Mouse (Mus musculus) urinary bladder, adult 2 months (tissue): ENCODE results near the gene Tbc1d5. TPM values are rescaled to one million over a fixed set of nuclear protein-coding genes. Genes with fewer than 3 reads are reported as not detected.

Experiments
- DNase-seq: peaks from one replicate; pipeline ENCODE4 v3.0.0; 2022; ENCODE audit warnings: low spot score
- polyA plus RNA-seq: library from polyadenylated mRNA; depleted of rRNA; stranded (reverse); fragments of >200 nt; gene quantifications from 2 replicates; pipeline ENCODE4 v1.2.3, GENCODE M21; 2012

Tbc1d5 gene
- polyA plus RNA-seq, 1 experiment: 12.1 TPM

GRCm38 (mm10) chr17:50879910-50880309 lies 299.2 kb downstream of the Tbc1d5 start:
- no peak for DNase-seq

- DNase-seq: no peak
Measured at GRCm38 (mm10) chr17:50876451-50876850, 302.7 kb downstream of the Tbc1d5 start.

GRCm38 (mm10) chr17:50874067-50874466 lies 305.1 kb downstream of the Tbc1d5 start:
- no peak for DNase-seq

- DNase-seq: no peak
Measured at GRCm38 (mm10) chr17:50872600-50872999, 306.6 kb downstream of the Tbc1d5 start.

GRCm38 (mm10) chr17:50867297-50867696 lies 311.9 kb downstream of the Tbc1d5 start:
- no peak for DNase-seq

- DNase-seq: no peak
Measured at GRCm38 (mm10) chr17:50864781-50865180, 314.4 kb downstream of the Tbc1d5 start.

GRCm38 (mm10) chr17:50853220-50853619 lies 325.9 kb downstream of the Tbc1d5 start:
- DNase-seq: no peak

DNA sequence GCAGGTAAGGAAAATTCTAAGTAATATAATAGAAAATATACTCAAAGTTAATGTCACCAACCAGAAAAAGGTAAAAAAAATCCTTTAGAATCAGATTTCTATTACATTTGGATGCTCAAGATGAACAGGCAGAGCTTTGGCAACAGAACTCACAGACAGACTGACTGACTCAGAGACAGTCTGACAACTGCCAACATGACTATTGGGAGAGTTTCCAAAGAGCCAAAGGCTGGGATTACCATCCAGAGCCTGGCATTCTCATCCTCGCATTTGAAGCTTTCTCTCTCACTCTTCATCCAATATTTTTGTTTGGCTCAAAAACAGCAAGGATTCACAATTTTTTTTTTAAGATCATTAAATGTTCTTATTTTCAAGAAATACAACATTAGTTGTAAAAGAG lies 327.8 kb downstream of the Tbc1d5 start:
- no peak for DNase-seq

DNA sequence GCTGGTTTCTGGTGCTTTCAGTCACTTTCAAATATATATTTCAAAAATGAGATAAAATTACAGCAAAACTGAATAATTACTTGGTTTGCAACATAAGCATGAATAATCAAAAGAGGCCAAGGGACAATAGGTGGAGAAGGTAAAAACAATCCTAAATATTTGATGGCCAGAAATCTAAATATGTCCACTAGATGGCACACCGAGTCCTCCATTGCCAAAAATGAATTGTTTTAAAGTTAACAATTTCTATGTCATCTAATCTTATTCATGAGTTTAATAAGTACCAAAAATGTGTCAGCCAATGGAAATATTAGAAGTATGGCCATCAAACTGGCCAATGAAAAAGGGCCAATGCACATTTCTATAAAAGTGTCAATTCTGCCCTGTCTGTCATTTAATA lies 365.1 kb downstream of the Tbc1d5 start:
- no peak for DNase-seq

DNA sequence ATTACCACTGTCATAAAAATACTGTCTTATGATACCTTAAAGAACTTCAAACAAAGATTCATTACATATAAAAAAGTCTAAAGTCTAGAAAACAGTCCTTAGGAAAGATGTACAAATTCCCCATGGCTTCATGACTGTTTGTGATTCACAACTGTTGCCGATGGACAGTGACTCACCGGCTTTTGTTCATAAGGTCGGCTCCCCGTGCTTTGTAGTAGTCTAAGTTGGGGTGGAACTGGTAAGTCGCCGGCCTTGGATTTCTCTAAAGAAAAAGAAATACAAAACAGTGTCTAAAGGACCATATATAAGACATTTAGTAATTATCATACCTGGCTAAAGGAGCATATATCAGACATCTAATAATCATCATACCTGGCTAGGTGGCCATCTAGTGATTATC lies 365.6 kb downstream of the Tbc1d5 start:
- no peak for DNase-seq

- DNase-seq: no peak
Measured at GRCm38 (mm10) chr17:50805631-50806030, 373.5 kb downstream of the Tbc1d5 start.

DNA sequence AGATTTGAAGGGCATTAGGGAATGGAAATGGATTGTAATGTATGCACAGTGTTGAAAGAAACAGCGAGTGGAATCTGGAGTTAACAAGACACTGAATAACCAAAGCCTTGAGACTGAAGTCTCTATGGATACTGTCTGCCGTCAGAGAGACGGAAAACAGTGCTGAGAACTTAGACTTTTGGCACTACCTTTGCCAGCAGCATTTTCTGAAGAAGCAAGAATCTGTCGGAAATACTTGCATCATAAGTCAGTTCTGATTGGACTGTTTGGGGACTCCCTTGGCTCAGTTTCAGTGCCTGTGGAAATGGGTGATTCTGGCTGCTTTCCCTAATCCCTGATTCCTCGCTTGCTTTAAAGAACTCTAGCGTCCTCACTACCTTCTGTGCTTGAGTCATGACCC lies 375.9 kb downstream of the Tbc1d5 start:
- no peak for DNase-seq

- DNase-seq: no peak
Measured at GRCm38 (mm10) chr17:50802380-50802779, 376.8 kb downstream of the Tbc1d5 start.

- no peak for DNase-seq
Measured at GRCm38 (mm10) chr17:50795445-50796095, 383.6 kb downstream of the Tbc1d5 start.

DNA sequence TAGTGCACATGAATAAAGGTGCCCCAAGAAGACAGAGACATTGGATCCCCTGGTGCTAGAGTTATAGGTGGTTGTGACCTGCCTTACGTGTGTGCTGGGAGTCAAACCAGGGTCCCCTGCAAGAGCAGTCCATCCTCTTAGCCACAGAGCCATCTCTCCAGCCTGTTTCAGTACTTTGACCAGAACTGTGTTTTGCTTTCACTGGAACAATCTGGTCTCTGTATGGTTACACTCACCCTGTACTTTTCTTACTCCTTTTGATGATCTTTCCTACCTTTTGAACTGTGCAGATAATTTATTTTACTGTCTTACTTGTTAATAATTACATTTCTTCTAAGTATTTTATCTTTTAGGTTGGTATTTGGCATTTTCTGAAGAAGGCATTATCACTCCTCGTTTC lies 387.5 kb downstream of the Tbc1d5 start:
- DNase-seq: no peak

GRCm38 (mm10) chr17:50788835-50789234 lies 390.3 kb downstream of the Tbc1d5 start:
- DNase-seq: no peak

- DNase-seq: no peak
Measured at GRCm38 (mm10) chr17:50775247-50775646, 403.9 kb downstream of the Tbc1d5 start.

- no peak for DNase-seq
Measured at GRCm38 (mm10) chr17:50764387-50764786, 414.8 kb downstream of the Tbc1d5 start.

DNA sequence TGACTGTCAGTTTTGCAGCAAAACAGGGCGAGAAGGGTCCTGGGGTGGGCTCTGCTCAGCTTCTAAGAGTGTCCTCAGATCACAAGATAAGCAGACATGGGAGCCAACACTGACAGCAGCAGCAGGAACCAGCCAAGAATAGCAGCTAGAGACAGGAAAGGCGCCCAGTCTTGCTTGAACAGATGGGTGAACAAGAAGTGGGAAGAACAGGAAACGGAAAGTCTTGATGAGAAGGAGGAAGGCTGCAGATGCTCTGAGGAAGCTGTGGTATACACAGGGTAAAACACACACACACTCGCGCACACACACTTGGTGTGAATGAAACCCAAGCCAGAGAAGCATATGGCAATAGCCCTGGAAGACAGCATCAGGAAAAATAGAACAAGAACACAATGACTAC lies 415.7 kb downstream of the Tbc1d5 start:
- no peak for DNase-seq

DNA sequence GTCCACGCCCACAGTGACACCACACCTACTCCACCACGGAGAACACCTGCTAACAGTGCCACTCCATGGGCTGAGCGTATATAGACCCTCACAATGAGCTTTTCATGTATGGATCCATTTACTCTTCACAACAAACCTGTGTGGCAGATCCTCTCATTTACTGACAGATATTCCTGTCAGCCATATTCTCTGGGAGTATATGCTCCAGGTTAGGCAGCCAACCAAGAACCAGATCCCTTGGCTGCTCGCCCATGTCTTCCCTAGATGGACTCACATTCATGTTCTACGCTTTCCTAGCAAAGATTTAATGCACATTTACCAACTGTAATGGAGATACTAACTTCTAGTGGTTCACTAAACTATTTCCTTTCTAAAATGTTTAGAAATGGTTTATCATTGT lies 416.9 kb downstream of the Tbc1d5 start:
- no peak for DNase-seq

- DNase-seq: no peak
Measured at GRCm38 (mm10) chr17:50761082-50761481, 418.1 kb downstream of the Tbc1d5 start.

- DNase-seq: no peak
Measured at GRCm38 (mm10) chr17:50753356-50754138, 425.6 kb downstream of the Tbc1d5 start.

GRCm38 (mm10) chr17:50752753-50753152 lies 426.4 kb downstream of the Tbc1d5 start:
- no peak for DNase-seq
